Comparison of ENCODE assay signal across 11 mouse cellular contexts in the genomic region with DNA sequence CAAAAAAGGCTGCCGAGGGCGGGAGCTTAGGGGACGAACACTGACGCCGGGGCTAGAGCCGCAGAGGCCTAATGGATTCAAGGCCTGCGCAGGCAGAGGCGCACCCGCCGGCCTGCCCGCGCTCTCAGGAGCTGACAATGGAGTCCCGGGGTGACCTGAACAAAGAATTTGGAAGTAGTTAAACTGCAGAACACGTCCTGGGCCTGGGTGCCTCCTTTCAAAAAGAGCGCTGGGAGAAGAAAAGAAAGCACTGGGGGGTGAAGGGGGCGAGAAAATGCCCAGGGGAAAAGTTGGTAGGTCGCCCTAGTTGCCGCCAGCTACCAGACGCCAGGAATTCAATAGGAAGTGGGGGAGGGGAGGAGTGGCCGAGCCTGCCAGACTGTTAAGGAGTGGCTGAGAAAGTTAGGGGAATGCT. TPM values are rescaled to one million over a fixed set of nuclear protein-coding genes. Genes with fewer than 3 reads are reported as not detected.
DNase-seq lines count a peak whose midpoint lies in the region; ATAC-seq lines count a peak whose summit lies in the region.
"Had no signal": no experiment of that assay in that cellular context is flagged by ENCODE, and none has a peak within 500 bp of the region (broad histone marks: within the 10 kb centered on the region; RNA-seq: fewer than 3 reads in every experiment).

No protein-coding gene starts in this region.

- 0 out of 2 replicates have a peak, but pooled peaks cover 2% of the 10 kb centered on the region for H3K36me3 ChIP-seq in hindbrain, embryonic 13.5 days
- no peaks in the 10 kb centered on the region for H3K36me3 ChIP-seq in heart, embryonic 12.5 days
- H3K36me3 ChIP-seq: stomach, embryonic 15.5 days had no signal

- peaks cover 45% of the 10 kb centered on the region for H3K4me1 ChIP-seq in hindbrain, embryonic 13.5 days (replicated peaks)
- peaks cover 5% of the 10 kb centered on the region for H3K4me1 ChIP-seq in heart, embryonic 12.5 days (replicated peaks)

- DNase-seq in layer of hippocampus, postnatal 10 days (ENCODE audit: low spot score in 2 of 2) = peak; percentile 56 to 69
- no peak for DNase-seq in layer of hippocampus, postnatal 36 days
- DNase-seq in cerebellum, postnatal 10 days = peak; percentile 64 to 68
- DNase-seq in neural tube, embryonic 10.5 days (ENCODE audit: extremely low spot score, low spot score) = peak; percentile 73
- DNase-seq in lung, postnatal 4 days = no peak
- DNase-seq in kidney, adult 18-20 months = no peak
- DNase-seq: B cell, adult 2 months; lung, embryonic 14.5 days had no signal

- WGBS in hindbrain, embryonic 13.5 days = 3% methylated on average over 20 of the region's 20 CpGs
- WGBS in heart, embryonic 12.5 days = 2% methylated on average over 20 of the region's 20 CpGs

- peak overlapping the region; percentile 65; the same call in 1 of the 2 replicates for H3K9ac ChIP-seq in hindbrain, embryonic 13.5 days
- H3K9ac ChIP-seq in heart, embryonic 12.5 days = no peak overlapping the region
- H3K9ac ChIP-seq: lung, embryonic 14.5 days; stomach, embryonic 15.5 days had no signal

- peaks cover 43% of the 10 kb centered on the region for H3K27me3 ChIP-seq in hindbrain, embryonic 13.5 days
- H3K27me3 ChIP-seq in heart, embryonic 12.5 days (replicated peaks) = peaks cover 97% of the 10 kb centered on the region

- no peaks in the 10 kb centered on the region for H3K9me3 ChIP-seq in hindbrain, embryonic 13.5 days
- no peaks in the 10 kb centered on the region for H3K9me3 ChIP-seq in heart, embryonic 12.5 days (replicated peaks)
- H3K9me3 ChIP-seq: stomach, embryonic 15.5 days had no signal

- peak overlapping the region; percentile 96 for H3K4me2 ChIP-seq in hindbrain, embryonic 13.5 days
- H3K4me2 ChIP-seq in heart, embryonic 12.5 days = no peak overlapping the region
- H3K4me2 ChIP-seq: lung, embryonic 14.5 days; stomach, embryonic 15.5 days had no signal

- H3K27ac ChIP-seq in hindbrain, embryonic 13.5 days = peak overlapping the region; percentile 99
- H3K27ac ChIP-seq in heart, embryonic 12.5 days (ENCODE audit: poor library complexity, severe bottlenecking) = no peak overlapping the region
- H3K27ac ChIP-seq: stomach, embryonic 15.5 days had no signal

- peak overlapping the region; percentile 95; the same call in 1 of the 2 replicates for H3K4me3 ChIP-seq in hindbrain, embryonic 13.5 days
- H3K4me3 ChIP-seq in heart, embryonic 12.5 days = no peak overlapping the region
- H3K4me3 ChIP-seq: stomach, embryonic 15.5 days had no signal

- 0 out of 2 replicates have a peak, but pooled peaks have one; percentile 6 for ATAC-seq in hindbrain, embryonic 13.5 days (ENCODE audit: low FRiP score)
- no peak for ATAC-seq in heart, embryonic 12.5 days (ENCODE audit: insufficient number of reproducible peaks, low FRiP score)

RNA-seq across cellular contexts. Expression of a gene that starts 31.5 kb away (rescaled TPM):
- total RNA-seq in layer of hippocampus, postnatal 10 days (2021) = 10 to 100 TPM; 83.3 to 96.9 TPM
- 10 to 100 TPM; 87.0 to 90.7 TPM for total RNA-seq in layer of hippocampus, postnatal 36 days (2021)
- polyA plus RNA-seq in hindbrain, embryonic 13.5 days (2015; fragmentation: Nextera tagmentation; extraction: Ambion mirVana) = 21.9 and 22.5 TPM in 2 replicates
- 37.9 and 39.6 TPM in 2 replicates for polyA plus RNA-seq in heart, embryonic 12.5 days (2016; fragmentation: Nextera tagmentation; extraction: Ambion mirVana)

Comparison
In these comparisons a context has a peak if more than half of its experiments do, and no peak if none do; other contexts are left out.
1. DNase-seq: peak in layer of hippocampus, postnatal 10 days (2 of 2), cerebellum, postnatal 10 days (2 of 2) and neural tube, embryonic 10.5 days (single experiment); none in layer of hippocampus, postnatal 36 days (0 of 2), lung, postnatal 4 days (0 of 2) and kidney, adult 18-20 months (single experiment).